ENCODE assay signal across 15 mouse cellular contexts in the genomic region with DNA sequence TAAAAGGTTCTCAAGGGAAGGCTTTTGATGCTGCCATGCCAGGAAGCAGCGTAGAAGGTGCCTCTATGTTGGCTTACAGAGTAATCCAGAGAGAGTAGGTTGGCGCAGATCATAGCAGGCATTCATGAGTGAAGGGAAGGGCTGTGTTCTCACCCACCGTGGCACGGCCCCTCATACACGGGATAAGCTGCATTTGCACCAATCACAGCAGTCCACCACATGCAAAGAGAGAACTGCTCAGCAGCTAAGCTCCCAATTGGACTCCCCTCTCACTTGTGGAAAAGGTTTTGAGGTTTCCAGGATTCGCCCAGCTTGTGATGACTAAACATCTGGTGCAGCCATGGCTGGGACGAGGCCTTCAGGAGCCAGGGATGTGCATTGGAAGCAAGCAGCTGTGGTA. TPM values are rescaled to one million over a fixed set of nuclear protein-coding genes. Genes with fewer than 3 reads are reported as not detected.
A peak's percentile ranks its signal among the peaks of the same experiment; 100 is the strongest.
DNase-seq lines count a peak whose midpoint lies in the region; ATAC-seq and TF ChIP-seq lines count a peak whose summit lies in the region.
"Had no signal": no experiment of that assay in that cellular context is flagged by ENCODE, and none has a peak within 500 bp of the region (broad histone marks: within the 10 kb centered on the region; RNA-seq: fewer than 3 reads in every experiment).

No protein-coding gene starts in this region.

- 86% methylated on average over 7 of the region's 7 CpGs for WGBS in heart, embryonic 15.5 days
- 76% methylated on average over 7 of the region's 7 CpGs for WGBS in lung, embryonic 16.5 days
- 71% methylated on average over 7 of the region's 7 CpGs for WGBS in intestine, postnatal 0 days
- WGBS in stomach, embryonic 16.5 days = 74% methylated on average over 7 of the region's 7 CpGs

- no peak overlapping the region for H3K27ac ChIP-seq in heart, embryonic 15.5 days
- peak overlapping the region; percentile 87 for H3K27ac ChIP-seq in lung, embryonic 16.5 days (ENCODE audit: low read length)
- no peak overlapping the region; the same call in 1 of the 2 replicates for H3K27ac ChIP-seq in intestine, postnatal 0 days (ENCODE audit: low read depth, low read length)
- H3K27ac ChIP-seq in stomach, embryonic 16.5 days (ENCODE audit: low read length) = peak overlapping the region; percentile 2; the same call in 1 of the 2 replicates
- H3K27ac ChIP-seq: heart, embryonic 10.5 days; hindbrain, embryonic 12.5 days; macrophage had no signal

- no peak for ATAC-seq in heart, embryonic 15.5 days (replicated peaks; ENCODE audit: insufficient number of reproducible peaks, insufficient read depth, low FRiP score, low read depth)
- no peak for ATAC-seq in lung, embryonic 16.5 days (ENCODE audit: low read depth)
- ATAC-seq in intestine, postnatal 0 days = no peak
- no peak for ATAC-seq in stomach, embryonic 16.5 days (ENCODE audit: insufficient read depth, low FRiP score)
- ATAC-seq: activated CD4-positive, CD25-positive, alpha-beta regulatory T cell, adult 4 months; CD4-positive, CD25-positive, alpha-beta regulatory T cell, adult 4 months had no signal

- H3K4me2 ChIP-seq in heart, embryonic 15.5 days = peak overlapping the region; percentile 84
- peak overlapping the region; percentile 60 for H3K4me2 ChIP-seq in lung, embryonic 16.5 days (ENCODE audit: low read depth, low read length)
- H3K4me2 ChIP-seq in intestine, postnatal 0 days (replicated peaks; ENCODE audit: low read depth) = peak overlapping the region; percentile 79
- H3K4me2 ChIP-seq in stomach, embryonic 16.5 days (ENCODE audit: low read depth, low read length) = peak overlapping the region; percentile 76; the same call in 1 of the 2 replicates
- H3K4me2 ChIP-seq: hindbrain, embryonic 12.5 days had no signal

- no peak overlapping the region; the same call in 1 of the 2 replicates for H3K4me3 ChIP-seq in heart, embryonic 15.5 days
- peak overlapping the region; percentile 58 for H3K4me3 ChIP-seq in lung, embryonic 16.5 days (ENCODE audit: low read length)
- H3K4me3 ChIP-seq in intestine, postnatal 0 days (ENCODE audit: low read depth, low read length) = peak overlapping the region; percentile 61; the same call in 1 of the 2 replicates
- no peak overlapping the region for H3K4me3 ChIP-seq in stomach, embryonic 16.5 days (replicated peaks; ENCODE audit: low read length)
- H3K4me3 ChIP-seq: heart, embryonic 10.5 days; hindbrain, embryonic 12.5 days had no signal

- peaks cover 26% of the 10 kb centered on the region for H3K4me1 ChIP-seq in heart, embryonic 15.5 days (replicated peaks)
- peaks cover 27% of the 10 kb centered on the region for H3K4me1 ChIP-seq in lung, embryonic 16.5 days (replicated peaks; ENCODE audit: control insufficient read depth, insufficient read depth, low read length)
- 0 out of 2 replicates have a peak, but pooled peaks cover 8% of the 10 kb centered on the region for H3K4me1 ChIP-seq in intestine, postnatal 0 days (replicated peaks; ENCODE audit: control insufficient read depth, insufficient read depth, low read length)
- peaks cover 15% of the 10 kb centered on the region for H3K4me1 ChIP-seq in stomach, embryonic 16.5 days (ENCODE audit: control insufficient read depth, insufficient read depth, low read length)
- H3K4me1 ChIP-seq: heart, embryonic 10.5 days had no signal

- H3K9me3 ChIP-seq in heart, embryonic 15.5 days (replicated peaks) = no peaks in the 10 kb centered on the region
- no peaks in the 10 kb centered on the region for H3K9me3 ChIP-seq in lung, embryonic 16.5 days (ENCODE audit: control insufficient read depth, low read length)
- H3K9me3 ChIP-seq in intestine, postnatal 0 days (ENCODE audit: control insufficient read depth) = no peaks in the 10 kb centered on the region
- H3K9me3 ChIP-seq in stomach, embryonic 16.5 days (replicated peaks; ENCODE audit: control insufficient read depth, low read length) = no peaks in the 10 kb centered on the region
- H3K9me3 ChIP-seq: heart, embryonic 10.5 days; hindbrain, embryonic 12.5 days had no signal

- no peaks in the 10 kb centered on the region for H3K27me3 ChIP-seq in heart, embryonic 15.5 days
- H3K27me3 ChIP-seq in lung, embryonic 16.5 days (ENCODE audit: control insufficient read depth, insufficient read depth, low read depth, low read length) = no peaks in the 10 kb centered on the region
- H3K27me3 ChIP-seq in intestine, postnatal 0 days (replicated peaks; ENCODE audit: control insufficient read depth, insufficient read depth, low read length) = no peaks in the 10 kb centered on the region
- H3K27me3 ChIP-seq in stomach, embryonic 16.5 days (ENCODE audit: control insufficient read depth, insufficient read depth, low read length) = no peaks in the 10 kb centered on the region
- H3K27me3 ChIP-seq: hindbrain, embryonic 12.5 days had no signal

- no peaks in the 10 kb centered on the region for H3K36me3 ChIP-seq in heart, embryonic 15.5 days
- no peaks in the 10 kb centered on the region for H3K36me3 ChIP-seq in lung, embryonic 16.5 days (ENCODE audit: control insufficient read depth, insufficient read depth, low read length)
- no peaks in the 10 kb centered on the region for H3K36me3 ChIP-seq in intestine, postnatal 0 days (ENCODE audit: control insufficient read depth, insufficient read depth)
- H3K36me3 ChIP-seq in stomach, embryonic 16.5 days (ENCODE audit: control insufficient read depth, insufficient read depth, low read length) = no peaks in the 10 kb centered on the region
- H3K36me3 ChIP-seq: heart, embryonic 10.5 days; hindbrain, embryonic 12.5 days had no signal

- no peak overlapping the region for H3K9ac ChIP-seq in heart, embryonic 15.5 days
- peak overlapping the region; percentile 39; the same call in 1 of the 2 replicates for H3K9ac ChIP-seq in lung, embryonic 16.5 days (ENCODE audit: low read length)
- H3K9ac ChIP-seq in intestine, postnatal 0 days (ENCODE audit: low read depth, low read length) = no peak overlapping the region
- H3K9ac ChIP-seq in stomach, embryonic 16.5 days (ENCODE audit: low read length) = no peak overlapping the region
- H3K9ac ChIP-seq: hindbrain, embryonic 12.5 days had no signal

- no peak for TF ChIP-seq CTCF in intestine, postnatal 0 days (IDR thresholded peaks at IDR 0.05; ENCODE audit: low read depth)

- DNase-seq in heart, adult 9 months (ENCODE audit: low spot score in 2 of 2) = no peak
- DNase-seq in lung, adult 18-20 months = no peak
- DNase-seq in cerebellum, adult 9-10 months = no peak
- DNase-seq: cerebellum, adult 9-11 months; kidney, postnatal 36 days; right cerebral cortex, adult 18-20 months had no signal

RNA-seq across cellular contexts. Expression of gene Mgst1, which starts 2.5 kb away (rescaled TPM):
- 119 and 120 TPM in 2 replicates for polyA plus RNA-seq in heart, embryonic 15.5 days (2015; fragmentation: Nextera tagmentation; extraction: Ambion mirVana)
- 361 and 417 TPM in 2 replicates for polyA plus RNA-seq in lung, embryonic 16.5 days (2015; fragmentation: Nextera tagmentation; extraction: Ambion mirVana)
- polyA plus RNA-seq in intestine, postnatal 0 days (2015; fragmentation: Nextera tagmentation; extraction: Ambion mirVana) = 781 and 782 TPM in 2 replicates
- polyA plus RNA-seq in stomach, embryonic 16.5 days (2015; fragmentation: Nextera tagmentation; extraction: Ambion mirVana) = 247 and 281 TPM in 2 replicates

Comparison
In these comparisons a context has a peak if more than half of its experiments do, and no peak if none do; other contexts are left out.
1. H3K27ac ChIP-seq: peak in lung, embryonic 16.5 days (single experiment) and stomach, embryonic 16.5 days (single experiment); none in heart, embryonic 15.5 days (single experiment) and intestine, postnatal 0 days (single experiment).
2. H3K4me3 ChIP-seq: peak in lung, embryonic 16.5 days (single experiment) and intestine, postnatal 0 days (single experiment); none in heart, embryonic 15.5 days (single experiment) and stomach, embryonic 16.5 days (single experiment).
3. Peak in every context shown above with its lines, with median percentiles within 50 percentile points of each other: H3K4me2 ChIP-seq.